Mouse (Mus musculus) frontal cortex, postnatal 10 days (tissue): ENCODE data around the gene Hfe.

Source experiments
- DNase-seq, 2 experiments: peaks; one replicate each; pipeline ENCODE4 v3.0.0; 2022; ENCODE audit warnings: low spot score in 2 of 2, mixed read lengths in 1 of 2

Gene Hfe

DNA sequence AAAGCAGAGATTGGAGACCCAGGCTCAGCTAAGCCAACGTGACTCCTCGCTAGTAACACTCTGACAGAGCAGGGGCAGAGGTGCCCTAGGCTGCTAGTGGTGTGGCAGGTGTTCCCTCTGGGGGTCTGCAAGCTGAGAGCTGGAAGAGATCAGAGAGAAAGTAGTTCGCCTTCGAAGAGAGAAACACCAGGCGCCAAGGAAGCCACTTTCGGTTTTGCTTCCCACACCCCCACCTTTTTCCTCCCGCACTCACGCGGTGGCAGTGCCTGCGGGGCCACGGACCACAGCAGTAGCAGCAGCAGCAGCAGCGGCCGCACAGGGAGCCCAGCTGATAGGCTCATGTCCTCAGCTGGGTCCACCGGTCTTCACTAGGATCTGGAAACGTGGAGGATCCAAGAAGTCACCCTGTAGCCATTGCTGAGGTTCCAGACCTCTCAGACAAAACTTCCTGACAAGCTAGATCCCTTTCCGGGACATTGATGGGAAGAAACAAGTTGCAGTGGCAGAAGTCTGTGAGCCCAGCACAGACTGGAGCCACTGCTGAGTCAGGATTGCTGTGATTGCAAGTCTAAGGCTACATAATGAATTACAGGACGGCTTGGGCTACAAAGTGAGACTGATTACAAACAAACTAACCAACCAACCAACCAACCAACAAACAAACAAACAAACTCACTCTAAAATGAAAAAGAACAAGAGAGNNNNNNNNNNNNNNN is at the start of gene Hfe:
Hfe (minus strand) TSS at position 481 of the 716 bp plus-strand sequence.
- no peak for DNase-seq

DNA sequence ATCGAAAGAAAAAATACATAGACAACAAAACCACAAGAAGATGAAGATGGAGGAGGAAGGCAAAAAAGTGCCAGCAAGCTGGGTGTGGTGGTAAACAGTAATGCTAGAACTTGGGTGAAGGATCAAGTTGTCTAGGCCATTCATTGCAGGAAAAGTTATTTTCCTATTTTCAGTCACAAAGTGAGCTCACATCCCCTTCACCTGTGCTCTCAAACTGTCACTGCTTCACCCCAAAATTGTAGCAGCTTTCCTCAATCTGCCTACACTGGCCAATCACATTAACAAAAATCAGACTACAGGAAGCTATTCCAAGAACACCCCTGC is 49.2 kb upstream of the Hfe start:
- no peak for DNase-seq

DNA sequence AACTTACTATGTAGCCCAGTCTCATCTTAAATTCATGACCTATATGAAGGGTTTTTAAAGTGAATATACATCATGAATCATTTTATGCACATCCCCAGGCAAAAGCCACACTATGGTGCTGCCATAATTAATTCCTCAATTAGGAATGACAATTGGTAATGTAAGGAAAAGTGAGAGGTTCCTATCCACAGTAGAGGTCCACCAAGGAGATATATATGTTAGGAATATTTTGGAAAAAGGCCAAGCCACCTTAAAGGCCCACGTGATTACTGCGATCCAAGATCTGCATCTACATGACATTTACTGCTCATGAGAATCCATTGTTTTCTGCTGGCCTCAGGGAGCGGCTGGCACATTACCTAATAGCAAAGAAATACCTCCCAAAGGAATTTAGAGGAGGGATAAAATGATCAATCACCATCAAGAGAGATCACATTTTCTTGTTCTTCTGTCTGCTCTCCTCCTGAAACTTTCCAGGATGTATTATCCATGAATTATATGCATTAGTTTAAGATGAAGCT is 48.7 kb upstream of the Hfe start:
- no peak for DNase-seq

DNA sequence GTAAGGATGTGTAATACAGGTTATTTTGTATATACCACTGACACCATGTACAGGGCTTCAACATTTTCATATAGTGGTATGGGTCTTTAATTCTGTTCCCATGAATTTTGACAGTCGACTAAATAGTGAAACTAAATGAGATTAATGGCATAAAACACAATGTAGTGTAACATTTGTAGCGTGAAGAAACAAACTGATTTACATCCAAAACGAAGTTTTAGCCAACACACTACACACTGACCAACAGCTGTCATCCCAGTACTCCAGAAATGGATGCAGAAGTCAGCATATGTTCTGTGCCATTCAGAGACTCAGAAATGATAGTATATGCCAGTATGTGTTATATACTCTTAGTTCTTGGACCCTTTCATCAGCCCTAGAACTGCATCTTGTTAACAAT is 47.3 kb upstream of the Hfe start:
- no peak for DNase-seq

DNA sequence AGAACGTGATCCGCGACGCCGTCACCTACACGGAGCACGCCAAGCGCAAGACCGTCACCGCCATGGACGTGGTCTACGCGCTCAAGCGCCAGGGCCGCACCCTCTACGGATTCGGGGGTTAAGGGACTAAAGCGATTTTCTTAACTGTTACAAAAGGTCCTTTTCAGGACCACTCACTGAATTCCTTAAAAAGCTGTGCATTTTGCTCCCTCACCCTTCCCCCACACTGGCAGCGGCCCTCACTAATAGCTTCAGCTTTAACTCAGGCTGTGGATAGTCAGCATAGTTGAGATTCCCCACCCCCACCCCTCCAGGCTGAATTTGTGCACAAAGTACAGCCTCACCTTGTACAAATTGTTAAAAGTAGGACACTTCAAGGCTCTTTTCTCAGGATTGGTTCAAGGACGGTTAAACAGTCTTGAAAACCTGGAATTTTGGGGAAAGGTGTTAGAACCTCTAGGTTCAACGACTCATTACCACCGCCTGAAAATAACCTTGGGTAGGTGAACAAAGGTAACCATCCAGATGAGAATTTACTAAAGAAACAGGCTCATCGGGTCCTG is 46.6 kb upstream of the Hfe start:
- no peak for DNase-seq

DNA sequence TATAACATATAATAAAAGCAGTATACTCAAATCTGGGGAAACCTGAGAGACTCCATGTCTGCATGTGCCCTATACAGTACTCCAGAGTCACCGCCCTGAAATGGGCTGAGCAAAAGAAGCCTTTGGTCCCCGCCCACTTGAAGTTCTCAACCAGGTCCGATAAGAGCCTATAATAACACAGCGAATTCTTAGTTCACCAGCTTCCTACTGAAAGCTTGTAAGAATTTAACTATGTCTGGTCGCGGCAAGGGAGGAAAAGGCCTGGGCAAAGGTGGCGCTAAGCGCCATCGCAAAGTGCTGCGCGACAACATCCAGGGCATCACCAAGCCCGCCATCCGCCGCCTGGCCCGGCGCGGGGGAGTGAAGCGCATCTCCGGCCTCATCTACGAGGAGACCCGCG is 46.1 kb upstream of the Hfe start, which contains the start of gene Hist1h4b:
Hist1h4b (plus strand) TSS at position 224 of the 400 bp plus-strand sequence.
- DNase-seq, result peak; percentile 84 to 85

DNA sequence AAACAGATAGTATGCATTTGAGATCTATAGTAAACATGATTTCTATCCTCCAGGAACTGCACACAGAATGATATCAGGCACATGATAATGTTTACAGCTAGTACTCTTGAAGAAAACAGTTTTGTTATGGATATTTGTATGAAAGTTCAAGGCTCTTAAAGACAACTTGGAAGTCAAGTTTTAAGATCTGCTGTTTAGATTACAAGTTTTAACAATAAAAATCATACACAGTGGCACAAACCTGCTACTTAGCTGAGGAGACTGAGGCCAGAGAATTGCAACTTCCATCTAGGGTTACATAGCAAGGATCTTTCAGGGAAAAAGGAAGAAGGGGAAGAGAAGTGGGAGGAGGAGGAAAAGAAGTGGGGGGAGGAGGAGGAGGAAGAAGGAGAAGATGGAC is 44.3 kb upstream of the Hfe start:
- no peak for DNase-seq

DNA sequence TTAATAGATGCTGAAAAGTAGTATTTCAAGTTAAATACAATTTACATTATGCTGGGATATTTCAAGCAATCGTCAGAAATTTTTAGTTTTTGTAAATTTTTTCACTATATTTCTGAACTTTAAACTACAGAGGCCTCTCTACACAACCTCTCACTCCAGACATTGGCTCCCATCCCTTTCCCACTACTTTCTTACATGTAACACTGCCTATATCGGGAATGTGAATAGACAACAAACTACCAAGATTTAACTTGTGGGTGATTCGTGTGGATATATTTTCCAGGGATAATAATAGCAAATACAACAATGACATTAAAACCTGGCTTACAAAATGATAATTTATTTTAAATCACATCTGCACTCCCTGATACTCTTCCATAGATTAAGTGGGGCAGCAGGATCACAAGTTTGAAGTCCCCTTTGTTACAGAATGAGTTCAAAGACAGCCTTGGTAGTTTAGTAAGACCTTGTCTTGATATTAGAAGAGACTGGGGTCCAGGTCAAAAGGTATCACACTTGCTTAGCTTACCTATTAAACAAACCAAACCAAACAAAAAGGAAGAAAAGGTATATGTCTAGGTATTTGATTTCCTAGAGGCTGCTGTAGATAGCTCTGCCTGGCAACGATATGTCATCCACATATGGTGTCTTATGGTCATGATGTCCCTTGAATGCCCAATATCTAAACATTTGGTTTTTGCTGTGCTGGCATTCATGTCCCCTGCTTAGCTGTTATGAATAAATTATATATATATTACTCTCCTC is 42.8 kb upstream of the Hfe start:
- DNase-seq, result no peak

DNA sequence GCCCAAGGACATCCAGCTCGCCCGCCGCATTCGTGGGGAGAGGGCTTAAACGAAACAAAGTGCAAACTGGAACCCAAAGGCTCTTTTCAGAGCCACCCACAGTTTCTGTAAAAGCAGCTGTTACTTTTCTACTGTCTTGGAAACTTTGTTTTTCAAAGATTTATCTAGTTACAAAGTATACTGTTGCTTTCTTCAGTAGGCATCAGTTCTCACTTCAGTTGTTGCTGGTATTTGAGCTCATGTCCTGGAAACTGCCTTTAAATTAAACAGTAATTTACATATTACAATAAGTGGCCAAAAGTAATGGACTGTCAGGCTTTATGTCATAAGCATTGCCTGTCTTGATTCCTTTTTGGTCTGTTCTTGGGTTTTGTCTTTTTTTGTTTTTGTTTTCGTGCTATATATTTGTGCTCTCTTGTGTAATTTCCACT is 42.1 kb upstream of the Hfe start:
- no peak for DNase-seq

DNA sequence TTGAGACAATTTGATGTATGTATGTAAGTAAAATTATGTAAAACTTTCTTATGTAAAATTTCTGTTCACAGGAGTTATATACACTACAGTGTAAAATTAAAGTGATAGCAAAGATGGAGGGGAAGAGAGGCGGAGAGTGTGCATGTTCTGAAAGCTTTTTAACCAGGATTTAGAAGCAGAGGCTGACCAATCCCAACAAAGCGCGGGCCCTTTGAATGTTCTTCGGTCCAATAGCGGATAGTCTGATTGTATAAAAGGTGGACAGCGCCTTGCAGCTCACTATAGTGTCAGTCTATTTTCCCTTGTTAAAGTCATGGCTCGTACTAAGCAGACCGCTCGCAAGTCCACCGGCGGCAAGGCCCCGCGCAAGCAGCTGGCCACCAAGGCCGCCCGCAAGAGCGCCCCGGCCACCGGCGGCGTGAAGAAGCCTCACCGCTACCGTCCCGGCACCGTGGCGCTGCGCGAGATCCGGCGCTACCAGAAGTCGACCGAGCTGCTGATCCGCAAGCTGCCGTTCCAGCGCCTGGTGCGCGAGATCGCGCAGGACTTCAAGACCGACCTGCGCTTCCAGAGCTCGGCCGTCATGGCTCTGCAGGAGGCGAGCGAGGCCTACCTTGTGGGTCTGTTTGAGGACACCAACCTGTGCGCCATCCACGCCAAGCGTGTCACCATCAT is 41.5 kb upstream of the Hfe start, which contains the start of gene Hist1h3b:
Hist1h3b (plus strand) TSS at position 201 of the 675 bp plus-strand sequence.
- peak; percentile 82 to 90 for DNase-seq

DNA sequence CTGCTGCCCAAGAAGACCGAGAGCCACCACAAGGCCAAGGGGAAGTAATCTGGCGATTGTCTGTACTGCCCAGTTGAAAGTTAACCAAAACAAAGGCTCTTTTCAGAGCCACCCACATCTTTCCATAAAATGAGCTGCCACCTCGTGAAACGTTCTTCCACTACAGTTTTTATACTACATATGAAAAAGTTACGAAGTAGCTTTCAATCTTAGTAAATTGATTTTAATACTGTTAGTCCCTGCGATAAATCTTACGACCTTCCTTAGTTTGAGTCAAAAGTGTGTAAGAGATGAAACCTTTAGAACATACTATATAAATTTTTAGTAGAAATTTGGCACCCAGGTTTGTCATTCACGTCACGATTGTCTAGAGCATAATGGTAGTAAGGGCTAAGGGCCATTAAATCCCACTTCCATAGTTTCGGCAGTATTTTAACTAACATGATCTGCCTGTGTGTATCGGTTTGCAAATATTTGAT is 40.9 kb upstream of the Hfe start:
- DNase-seq, result no peak

DNA sequence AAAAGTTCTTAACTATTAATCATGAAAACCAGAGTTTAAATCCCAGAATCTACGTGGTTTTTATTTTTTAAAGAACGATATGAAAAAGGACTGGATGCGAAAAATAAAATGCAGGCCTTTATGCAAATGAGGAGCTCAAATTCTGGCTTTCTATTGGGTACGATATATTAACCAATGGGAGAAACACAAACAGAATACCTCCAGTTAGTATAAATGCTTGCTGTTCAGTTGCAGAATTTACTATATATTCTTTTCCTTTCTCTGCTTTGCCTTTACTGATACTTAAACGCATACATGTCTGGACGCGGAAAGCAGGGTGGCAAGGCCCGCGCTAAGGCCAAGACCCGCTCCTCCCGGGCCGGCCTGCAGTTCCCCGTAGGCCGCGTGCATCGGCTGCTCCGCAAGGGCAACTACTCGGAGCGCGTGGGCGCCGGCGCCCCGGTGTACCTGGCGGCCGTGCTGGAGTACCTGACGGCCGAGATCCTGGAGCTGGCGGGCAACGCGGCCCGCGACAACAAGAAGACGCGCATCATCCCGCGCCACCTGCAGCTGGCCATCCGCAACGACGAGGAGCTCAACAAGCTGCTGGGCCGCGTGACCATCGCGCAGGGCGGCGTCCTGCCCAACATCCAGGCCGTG is 40.3 kb upstream of the Hfe start, which contains the start of gene Hist1h2ab:
Hist1h2ab (plus strand) TSS at position 288 of the 639 bp plus-strand sequence.
- peak in 1 of 2 experiments; percentile 43 for DNase-seq

DNA sequence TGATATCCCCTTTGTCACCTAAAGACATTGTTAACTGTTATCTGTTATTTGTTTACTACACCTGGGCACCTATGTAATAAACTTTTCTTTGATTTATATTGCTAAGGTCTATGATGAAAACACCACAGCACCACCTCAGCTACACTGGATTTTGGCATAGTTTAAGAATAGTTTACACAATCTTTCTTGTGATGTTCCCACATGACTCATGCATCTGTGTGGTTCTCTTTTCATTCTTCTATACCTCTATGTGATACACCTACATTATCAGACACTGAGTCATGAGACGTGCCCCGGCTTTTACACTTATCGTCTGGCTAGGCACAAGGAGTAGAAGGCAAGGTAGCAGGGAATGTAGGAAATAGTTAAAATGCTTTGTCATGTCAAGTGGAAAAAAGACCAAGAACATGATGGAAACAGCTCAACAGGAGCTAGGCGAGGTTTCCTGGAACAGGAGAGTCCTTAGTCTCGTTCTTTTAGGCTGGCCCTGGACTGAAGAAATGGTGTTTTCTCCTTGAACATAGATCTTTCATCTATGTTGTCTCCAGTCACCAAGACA is 39.0 kb upstream of the Hfe start:
- no peak for DNase-seq

DNA sequence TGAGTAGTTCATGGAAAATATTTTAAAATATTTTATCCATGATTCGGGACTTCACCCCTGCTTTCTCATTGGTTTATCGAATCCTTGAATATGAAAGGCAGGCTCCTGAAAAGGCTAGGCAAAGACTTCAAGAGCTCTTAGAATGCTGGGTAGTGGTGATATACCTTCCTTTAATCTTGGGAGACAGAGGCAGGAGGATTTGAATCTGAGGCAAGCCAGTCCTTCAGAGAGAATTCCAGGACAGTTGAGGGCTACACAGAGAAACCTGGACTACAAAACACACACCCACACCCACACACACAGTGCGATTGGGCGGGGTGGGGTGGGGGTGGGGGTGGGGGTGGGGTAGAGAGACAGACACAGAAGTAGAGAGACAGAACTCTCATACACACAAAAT is 37.2 kb upstream of the Hfe start:
- no peak for DNase-seq

DNA sequence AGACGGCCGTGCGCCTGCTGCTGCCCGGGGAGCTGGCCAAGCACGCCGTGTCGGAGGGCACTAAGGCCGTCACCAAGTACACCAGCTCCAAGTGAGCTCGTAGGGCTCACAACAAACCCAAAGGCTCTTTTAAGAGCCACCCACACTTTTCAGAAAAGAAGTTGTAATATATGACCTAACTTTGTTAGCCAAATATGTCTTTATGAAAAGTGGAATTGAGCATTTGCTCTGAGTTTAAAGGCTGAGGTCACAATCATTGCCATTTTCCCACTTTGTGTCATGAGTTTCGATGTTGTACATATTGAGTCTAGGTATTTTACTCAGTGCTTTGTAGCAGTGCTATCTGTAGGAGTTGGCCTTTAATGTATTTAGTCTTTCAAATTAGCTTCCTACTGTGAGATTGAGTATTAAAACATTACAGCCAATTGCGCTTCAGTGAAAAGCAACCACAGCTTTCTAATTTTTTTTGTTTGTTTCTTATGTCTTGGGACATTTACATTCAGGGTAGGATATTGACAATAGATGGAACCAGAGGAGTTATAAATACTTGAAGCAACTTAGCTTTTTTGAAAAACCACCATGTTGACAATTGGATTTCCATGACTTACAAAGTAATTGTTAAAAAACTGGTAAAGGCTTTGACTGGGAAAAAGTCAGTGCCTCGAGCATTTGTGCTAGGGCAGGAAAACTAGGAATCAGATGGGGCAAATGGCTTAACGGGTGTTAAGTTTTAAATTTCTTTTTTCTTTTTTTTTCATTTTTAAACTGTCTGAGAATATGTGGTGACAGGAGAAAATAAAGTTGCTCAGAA is 36.6 kb upstream of the Hfe start:
- no peak for DNase-seq

DNA sequence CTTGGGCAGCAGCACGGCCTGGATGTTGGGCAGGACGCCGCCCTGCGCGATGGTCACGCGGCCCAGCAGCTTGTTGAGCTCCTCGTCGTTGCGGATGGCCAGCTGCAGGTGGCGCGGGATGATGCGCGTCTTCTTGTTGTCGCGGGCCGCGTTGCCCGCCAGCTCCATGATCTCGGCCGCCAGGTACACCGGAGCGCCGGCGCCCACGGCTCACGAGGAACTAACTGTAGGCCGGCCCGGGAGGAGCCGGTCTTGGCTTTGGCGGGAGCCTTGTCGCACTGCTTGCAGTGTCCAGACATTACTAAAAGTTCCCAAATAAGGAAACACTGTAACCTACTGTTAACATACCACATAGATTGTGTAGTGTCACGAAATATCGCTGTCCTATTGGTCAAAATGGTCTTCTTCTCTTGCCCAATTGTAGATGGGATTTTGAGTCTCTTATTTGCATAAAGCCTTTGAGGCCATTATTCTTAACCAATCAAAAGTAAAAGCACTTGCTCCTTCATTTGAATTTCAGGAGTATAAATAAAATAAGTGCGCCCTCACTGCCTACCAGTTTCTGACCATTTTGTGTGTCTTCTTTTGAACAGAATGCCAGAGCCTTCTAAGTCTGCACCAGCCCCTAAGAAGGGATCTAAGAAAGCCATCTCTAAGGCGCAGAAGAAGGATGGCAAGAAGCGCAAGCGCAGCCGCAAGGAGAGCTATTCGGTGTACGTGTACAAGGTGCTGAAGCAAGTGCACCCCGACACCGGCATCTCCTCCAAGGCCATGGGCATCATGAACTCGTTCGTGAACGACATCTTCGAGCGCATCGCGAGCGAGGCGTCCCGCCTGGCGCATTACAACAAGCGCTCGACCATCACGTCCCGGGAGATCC is 35.8 kb upstream of the Hfe start, which contains the start of gene Hist1h2bb:
Hist1h2bb (plus strand) TSS at position 534 of the 880 bp plus-strand sequence.
- DNase-seq, result peak; percentile 71 to 77

DNA sequence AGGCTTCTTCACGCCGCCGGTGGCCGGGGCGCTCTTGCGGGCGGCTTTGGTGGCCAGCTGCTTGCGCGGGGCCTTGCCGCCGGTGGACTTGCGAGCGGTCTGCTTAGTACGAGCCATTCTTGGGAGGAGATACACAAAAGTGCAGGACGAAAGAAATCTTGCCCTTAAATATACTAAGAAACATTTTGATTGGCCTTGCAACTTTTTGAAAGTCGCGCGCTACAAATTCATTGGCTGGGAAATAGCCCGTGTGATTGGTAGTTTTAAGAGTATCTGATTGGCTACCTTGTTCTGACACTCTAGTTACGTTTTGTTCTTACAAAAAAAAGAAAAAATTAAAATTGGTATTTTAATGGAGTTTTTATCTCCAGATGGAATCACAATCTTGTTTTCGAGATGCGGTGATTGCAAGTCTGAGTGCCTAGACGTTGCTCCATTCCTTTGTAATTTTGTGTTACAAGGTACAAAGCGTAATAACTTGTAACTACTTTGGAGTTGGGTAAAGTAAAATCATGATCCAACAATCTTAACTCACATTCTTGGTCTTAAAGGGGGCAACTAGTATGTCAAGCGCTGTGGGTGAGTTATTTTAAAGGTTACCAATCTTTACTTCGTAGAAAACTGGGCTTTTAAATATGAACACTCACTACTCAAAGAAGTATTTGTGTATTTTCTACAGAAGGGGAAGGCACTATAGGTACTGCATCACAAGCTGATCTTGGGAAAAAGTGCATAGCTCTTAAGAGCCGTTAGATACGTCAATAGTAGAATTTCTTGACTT is 34.9 kb upstream of the Hfe start, which contains the start of gene Hist1h3c:
Hist1h3c (minus strand) TSS at position 222 of the 781 bp plus-strand sequence.
- peak; percentile 62 to 84 for DNase-seq
